Mouse (Mus musculus): ENCODE data around the gene Olfr193.

- TF ChIP-seq CTCF (IDR thresholded peaks at IDR 0.05; ENCODE audit: low read depth, low read length) (no peak), GATA1 (IDR thresholded peaks at IDR 0.05; ENCODE audit: borderline replicate concordance, low read length) (no peak), GATA2 (IDR thresholded peaks at IDR 0.05; ENCODE audit: borderline replicate concordance, low read depth, low read length) (no peak), TAL1 (conservative IDR thresholded peaks at IDR 0.05; ENCODE audit: low read depth, low read length) (no peak), POLR2AphosphoS5 (IDR thresholded peaks at IDR 0.05; ENCODE audit: insufficient replicate concordance, low read depth, low read length) (no peak)
These were observed 35.1 kb upstream of the Olfr193 start, which contains the start of gene Olfr195 for GRCm38 (mm10) chr16:59146746-59147145.

All from G1E (cell line).